Mouse (Mus musculus) hindbrain, embryonic 11.5 days (tissue): ENCODE data around the gene Spns2. TPM values are rescaled to one million over a fixed set of nuclear protein-coding genes. Genes with fewer than 3 reads are reported as not detected.

Experiments used
- ATAC-seq: fragments of 200-750 bp; cut with Nextera tagmentation; 2 replicates; pipeline ENCODE4 v1.8.0; 2017; ENCODE audit warnings: mild to moderate bottlenecking, moderate TSS enrichment, moderate library complexity; ENCODE audit not compliant: low FRiP score
- DNase-seq: peaks from one replicate; pipeline ENCODE4 v3.0.0-alpha.2; 2015; ENCODE audit warnings: low spot score
- H3K27ac ChIP-seq: fragments of 300-500 bp; sonication (generic); 2 replicates; pipeline ENCODE4 v1.5.1; 2014; ENCODE audit warnings: mild to moderate bottlenecking, low read depth, low read length
- H3K27me3 ChIP-seq: fragments of 300-500 bp; sonication (generic); 2 replicates; pipeline ENCODE4 v1.6.1; 2014; ENCODE audit warnings: mild to moderate bottlenecking, low read length, moderate library complexity, mixed read lengths; ENCODE audit not compliant: control insufficient read depth, insufficient read depth
- H3K36me3 ChIP-seq: fragments of 300-500 bp; sonication (generic); 2 replicates; pipeline ENCODE4 v1.6.1; 2014; ENCODE audit warnings: mild to moderate bottlenecking, low read length, moderate library complexity, mixed read lengths; ENCODE audit not compliant: control insufficient read depth, insufficient read depth
- H3K4me1 ChIP-seq: fragments of 300-500 bp; sonication (generic); replicated peaks from 2 replicates; pipeline ENCODE4 v1.6.1; 2014; ENCODE audit warnings: low read length, mixed read lengths; ENCODE audit not compliant: control insufficient read depth, insufficient read depth
- H3K4me2 ChIP-seq: fragments of 300-500 bp; sonication (generic); replicated peaks from 2 replicates; pipeline ENCODE4 v1.6.1; 2014; ENCODE audit warnings: mild to moderate bottlenecking, low read depth, low read length
- H3K4me3 ChIP-seq: fragments of 300-500 bp; sonication (generic); 2 replicates; pipeline ENCODE4 v1.5.1; 2014; ENCODE audit warnings: low read depth, low read length
- H3K9ac ChIP-seq: fragments of 300-500 bp; sonication (generic); 2 replicates; pipeline ENCODE4 v1.6.1; 2014; ENCODE audit warnings: low read depth, low read length
- H3K9me3 ChIP-seq: fragments of 300-500 bp; sonication (generic); 2 replicates; pipeline ENCODE4 v1.6.1; 2016; ENCODE audit warnings: low read length; ENCODE audit not compliant: control insufficient read depth
- WGBS: fragments of 180-500 bp; shearing (Covaris S2); extraction: QIAGEN DNeasy Blood & Tissue Kit; methylation state at CpG from one replicate; pipeline ENCODE4 v1.1.7; 2014; 5-methylcytosine and 5-hydroxymethylcytosine counted together
- polyA plus RNA-seq: library from polyadenylated mRNA; unstranded; fragments of >200 nt; fragmentation: Nextera tagmentation; extraction: Ambion mirVana; gene quantifications from 2 replicates; pipeline ENCODE4 v1.2.1, GENCODE M21; 2014

Spns2 gene
- polyA plus RNA-seq, 1 experiment from 2014 or later: 5.3 TPM

- no peak for DNase-seq
- H3K27me3 ChIP-seq: no peaks in the 10 kb centered on the region; the same call in 1 of the 2 replicates
- H3K4me2 ChIP-seq: no peak overlapping the region
- no peak for ATAC-seq
- no peak overlapping the region for H3K4me3 ChIP-seq
- 86% methylated on average over 6 of the region's 6 CpGs for WGBS
- peaks cover 3% of the 10 kb centered on the region; the same call in 1 of the 2 replicates for H3K4me1 ChIP-seq
- no peak overlapping the region for H3K27ac ChIP-seq
- no peaks in the 10 kb centered on the region for H3K9me3 ChIP-seq
- no peaks in the 10 kb centered on the region for H3K36me3 ChIP-seq
- H3K9ac ChIP-seq: no peak overlapping the region
These were observed 70.7 kb downstream of the Spns2 start for GRCm38 (mm10) chr11:72419006-72419405.

- Histone ChIP-seq H3K9ac (no peak overlapping the region), H3K4me2 (no peak overlapping the region), H3K9me3 (no peaks in the 10 kb centered on the region), H3K4me3 (no peak overlapping the region), H3K27ac (no peak overlapping the region), H3K27me3 (no peaks in the 10 kb centered on the region; the same call in 1 of the 2 replicates), H3K4me1 (peaks cover 3% of the 10 kb centered on the region; the same call in 1 of the 2 replicates), H3K36me3 (no peaks in the 10 kb centered on the region)
- no peak for ATAC-seq
- no peak for DNase-seq
- WGBS: 48% methylated on average over 8 of the region's 8 CpGs
These were observed 71.5 kb downstream of the Spns2 start for GRCm38 (mm10) chr11:72418227-72418626.

GRCm38 (mm10) chr11:72417376-72417775, 72.3 kb downstream of the Spns2 start:
- no peaks in the 10 kb centered on the region for H3K36me3 ChIP-seq
- H3K9ac ChIP-seq: 0 out of 2 replicates have a peak overlapping the region, but pooled peaks have one; percentile 4
- DNase-seq: no peak
- no peaks in the 10 kb centered on the region for H3K9me3 ChIP-seq
- H3K4me2 ChIP-seq: no peak overlapping the region
- no peak for ATAC-seq
- H3K4me3 ChIP-seq: no peak overlapping the region
- H3K27me3 ChIP-seq: no peaks in the 10 kb centered on the region; the same call in 1 of the 2 replicates
- peaks cover 3% of the 10 kb centered on the region; the same call in 1 of the 2 replicates for H3K4me1 ChIP-seq
- no peak overlapping the region for H3K27ac ChIP-seq
- 8% methylated on average over 4 of the region's 4 CpGs for WGBS

GRCm38 (mm10) chr11:72416666-72417065, 73.0 kb downstream of the Spns2 start:
- Histone ChIP-seq H3K4me2 (no peak overlapping the region), H3K9ac (no peak overlapping the region), H3K4me1 (peaks cover 3% of the 10 kb centered on the region; the same call in 1 of the 2 replicates), H3K27me3 (no peaks in the 10 kb centered on the region; the same call in 1 of the 2 replicates), H3K4me3 (no peak overlapping the region), H3K9me3 (no peaks in the 10 kb centered on the region), H3K36me3 (no peaks in the 10 kb centered on the region), H3K27ac (no peak overlapping the region)
- 84% methylated on average over 4 of the region's 5 CpGs for WGBS
- DNase-seq (no peak), ATAC-seq (no peak)

- Histone ChIP-seq H3K27me3 (peaks cover 3% of the 10 kb centered on the region; the same call in 1 of the 2 replicates), H3K4me2 (no peak overlapping the region)
These were observed 74.5 kb downstream of the Spns2 start for GRCm38 (mm10) chr11:72415155-72415554.

GRCm38 (mm10) chr11:72413601-72414190, 76.0 kb downstream of the Spns2 start:
- DNase-seq: no peak
- Histone ChIP-seq H3K4me3 (no peak overlapping the region), H3K9me3 (no peaks in the 10 kb centered on the region), H3K4me2 (no peak overlapping the region), H3K36me3 (no peaks in the 10 kb centered on the region), H3K4me1 (peaks cover 3% of the 10 kb centered on the region; the same call in 1 of the 2 replicates), H3K27me3 (peaks cover 3% of the 10 kb centered on the region), H3K27ac (no peak overlapping the region), H3K9ac (no peak overlapping the region)
- ATAC-seq: no peak
- 65% methylated on average over 5 of the region's 5 CpGs for WGBS

More at GRCm38 (mm10) chr11:72415155-72415554, 74.5 kb downstream of the Spns2 start:
- ATAC-seq (no peak), DNase-seq (no peak)
- WGBS: 88% methylated on average over 8 of the region's 8 CpGs
- Histone ChIP-seq H3K4me3 (no peak overlapping the region), H3K9me3 (no peaks in the 10 kb centered on the region), H3K4me1 (peaks cover 3% of the 10 kb centered on the region; the same call in 1 of the 2 replicates), H3K36me3 (no peaks in the 10 kb centered on the region), H3K9ac (no peak overlapping the region), H3K27ac (no peak overlapping the region)

- Histone ChIP-seq H3K36me3 (no peaks in the 10 kb centered on the region), H3K4me1 (peaks cover 3% of the 10 kb centered on the region; the same call in 1 of the 2 replicates), H3K27me3 (peaks cover 3% of the 10 kb centered on the region), H3K9ac (no peak overlapping the region), H3K9me3 (no peaks in the 10 kb centered on the region), H3K4me2 (no peak overlapping the region), H3K27ac (no peak overlapping the region), H3K4me3 (no peak overlapping the region)
- no peak for DNase-seq
- ATAC-seq: no peak
- WGBS: 82% methylated on average over 7 of the region's 7 CpGs
These were observed 76.7 kb downstream of the Spns2 start for GRCm38 (mm10) chr11:72413016-72413415.

- ATAC-seq (peak; percentile 39; the same call in 1 of the 2 replicates), DNase-seq (no peak)
- peak overlapping the region; percentile 98 for H3K4me2 ChIP-seq
- H3K4me3 ChIP-seq: peak overlapping the region; percentile 58
- H3K4me1 ChIP-seq: no peaks in the 10 kb centered on the region; the same call in 1 of the 2 replicates
- no peak overlapping the region for H3K27ac ChIP-seq
- WGBS: 27% methylated on average over 9 of the region's 9 CpGs
- H3K9me3 ChIP-seq: no peaks in the 10 kb centered on the region
- H3K9ac ChIP-seq: no peak overlapping the region
- peaks cover 3% of the 10 kb centered on the region for H3K27me3 ChIP-seq
- no peaks in the 10 kb centered on the region for H3K36me3 ChIP-seq
These were observed 77.8 kb downstream of the Spns2 start for GRCm38 (mm10) chr11:72411945-72412344.
